Mouse (Mus musculus) lung, postnatal 36 days (tissue): ENCODE measurements around the gene Gm16181.

Experiments
- DNase-seq: peaks from one replicate; pipeline ENCODE4 v3.0.0; 2022; ENCODE audit warnings: mixed read lengths

Gene Gm16181

DNA sequence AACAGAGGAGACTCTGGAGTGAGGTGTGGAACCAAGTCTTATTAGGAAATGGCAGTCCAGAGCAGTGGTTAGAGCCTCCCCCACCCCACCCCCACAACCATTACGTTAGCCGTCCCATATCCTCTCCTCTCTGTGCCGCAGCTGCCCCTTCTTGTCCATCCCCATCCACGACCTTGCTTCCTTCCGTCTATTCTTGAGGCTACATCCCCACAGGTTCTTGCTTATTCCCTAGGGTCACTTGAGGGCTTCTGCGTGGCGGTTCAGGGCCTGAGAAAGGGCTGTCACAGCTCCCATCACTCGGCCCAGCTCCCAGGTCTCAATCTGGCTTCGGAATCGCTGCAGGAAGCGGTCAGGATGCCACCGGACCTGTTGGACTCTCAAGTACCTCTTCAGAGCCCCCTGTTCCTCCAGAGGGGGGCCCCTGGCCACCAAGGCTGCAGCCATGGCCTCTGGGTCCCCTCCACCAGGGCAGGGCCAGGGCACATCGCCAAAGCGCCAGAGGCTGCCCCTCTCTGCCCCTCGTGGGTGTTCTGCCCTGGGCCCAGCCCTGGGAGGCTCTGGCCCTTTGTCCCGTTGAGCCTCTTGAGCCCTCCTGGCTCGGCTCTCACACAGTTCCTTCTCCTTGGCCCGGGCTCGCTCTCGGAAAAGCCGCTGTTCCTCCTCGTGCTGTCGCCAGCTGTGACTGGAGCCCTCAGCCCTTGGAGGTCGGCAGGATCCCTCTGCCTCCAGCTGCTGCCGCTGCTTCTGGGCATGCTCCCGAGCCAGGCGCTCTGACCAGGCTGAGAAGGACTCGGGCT, at the start of gene Gm16181:
Gm16181 (plus strand) TSS at position 679 of the 797 bp plus-strand sequence.
- DNase-seq = peak; percentile 52

DNA sequence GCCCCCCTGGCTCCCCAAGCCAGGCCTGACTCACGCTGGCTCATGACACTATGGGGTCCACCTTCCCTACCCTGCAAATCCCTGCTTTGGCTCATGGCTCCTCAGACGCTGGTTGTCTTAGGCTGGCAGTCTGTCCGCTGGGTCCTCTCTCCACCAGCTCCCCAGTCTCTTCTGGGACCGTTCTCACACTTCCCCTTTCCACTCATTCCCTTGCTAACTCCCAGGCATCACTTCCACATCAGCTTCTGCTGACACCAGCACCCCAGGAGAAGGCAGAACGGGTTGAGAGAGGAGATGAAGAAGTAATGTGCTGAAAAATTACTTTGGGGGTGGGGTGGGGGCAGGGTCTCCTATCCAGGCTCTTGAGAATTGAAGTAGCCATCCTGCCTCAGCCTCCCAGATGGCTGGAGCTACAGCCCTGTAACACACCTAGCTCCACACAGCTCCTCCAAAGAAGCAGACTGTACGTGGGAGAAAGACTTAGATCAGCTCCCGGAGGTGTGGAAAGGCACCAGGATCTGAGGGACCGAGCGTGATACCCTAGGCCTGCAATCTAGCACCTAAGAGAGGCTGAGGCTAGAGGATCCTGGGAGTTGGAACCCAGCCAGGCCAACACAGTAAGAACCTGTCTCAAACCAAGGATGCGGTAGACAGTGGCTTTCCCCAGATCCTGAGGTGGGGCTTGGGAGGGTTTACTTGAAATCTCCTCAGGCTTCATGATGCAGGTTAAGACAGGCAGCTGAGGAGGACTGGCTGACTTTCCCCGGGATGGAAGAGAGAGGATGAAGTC, 48.0 kb upstream of the Gm16181 start:
- DNase-seq = peak; percentile 13

DNA sequence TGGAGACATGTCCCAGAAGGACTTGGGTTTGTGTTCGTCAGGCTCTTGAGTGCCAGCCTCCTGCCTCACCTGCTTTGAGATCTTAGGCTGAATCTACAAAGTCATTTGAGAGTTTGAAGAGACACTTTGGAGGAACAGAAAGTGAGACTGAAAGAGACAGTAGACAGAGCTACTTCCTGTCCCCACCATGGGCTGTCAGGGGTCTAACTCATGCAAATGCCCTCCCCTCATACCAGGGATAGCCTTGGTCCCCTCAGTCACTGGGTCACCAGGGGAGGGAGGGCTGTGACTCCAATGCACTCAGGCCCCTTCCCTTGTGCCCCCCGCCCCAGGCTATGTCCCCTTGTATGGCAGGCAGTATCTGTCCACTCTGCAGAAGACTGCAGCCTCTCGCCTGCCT, 47.3 kb upstream of the Gm16181 start:
- no peak for DNase-seq

DNA sequence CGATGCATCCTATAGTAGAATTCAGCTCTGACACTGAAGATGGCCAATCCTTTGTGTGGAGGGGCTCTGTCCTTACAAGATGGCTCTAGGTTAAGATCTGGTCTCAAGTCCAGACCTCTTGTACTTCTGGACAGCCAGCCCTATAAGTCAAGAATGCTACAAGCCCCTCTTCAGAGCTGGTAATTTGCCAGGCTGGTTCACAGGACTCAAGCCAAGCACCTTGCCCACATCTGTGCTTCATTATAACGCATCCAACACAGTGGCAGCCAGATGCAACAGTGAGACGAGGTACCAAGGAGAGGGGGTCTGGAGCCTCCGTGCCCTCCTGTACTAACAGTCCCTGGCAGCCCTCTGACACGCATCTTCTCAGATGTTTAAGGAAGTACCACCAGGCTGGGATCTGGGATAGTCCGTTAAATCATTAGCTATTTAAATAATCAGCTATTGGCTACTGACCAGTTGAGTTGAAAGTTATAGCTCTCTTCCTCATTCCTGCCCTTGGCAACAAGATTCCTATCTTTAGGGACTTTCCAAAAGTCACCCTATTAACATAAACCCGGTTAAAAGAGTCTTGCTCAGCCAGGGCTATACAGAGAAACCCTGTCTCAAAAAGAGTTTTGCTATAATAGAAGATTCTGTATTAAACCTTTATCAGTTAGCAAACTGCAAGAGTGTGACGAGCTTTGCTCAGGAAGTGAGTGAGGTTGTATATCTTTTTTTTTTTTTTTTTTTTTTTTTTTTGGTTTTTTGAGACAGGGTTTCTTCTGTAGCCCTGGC, 46.2 kb upstream of the Gm16181 start:
- DNase-seq = no peak

DNA sequence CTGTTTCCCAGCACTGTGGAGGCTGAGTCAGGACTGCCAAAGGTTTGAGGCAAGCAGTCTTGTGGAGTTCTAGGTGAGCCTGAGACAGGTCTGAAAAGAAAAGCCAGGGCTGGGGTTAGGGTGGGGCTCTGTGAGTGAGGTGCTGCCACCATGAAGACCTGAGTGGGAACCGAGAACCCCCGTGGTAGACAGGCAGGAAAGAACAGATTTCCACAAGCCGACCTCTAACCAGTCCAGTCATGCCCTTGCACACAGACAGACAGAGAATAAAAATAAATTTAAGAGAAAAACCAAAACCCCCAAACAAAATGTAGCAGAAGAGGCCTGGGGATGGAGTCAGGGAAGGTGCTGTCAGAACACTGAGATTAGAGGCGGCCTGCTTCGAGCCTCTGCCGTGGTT, 45.3 kb upstream of the Gm16181 start:
- DNase-seq = no peak

DNA sequence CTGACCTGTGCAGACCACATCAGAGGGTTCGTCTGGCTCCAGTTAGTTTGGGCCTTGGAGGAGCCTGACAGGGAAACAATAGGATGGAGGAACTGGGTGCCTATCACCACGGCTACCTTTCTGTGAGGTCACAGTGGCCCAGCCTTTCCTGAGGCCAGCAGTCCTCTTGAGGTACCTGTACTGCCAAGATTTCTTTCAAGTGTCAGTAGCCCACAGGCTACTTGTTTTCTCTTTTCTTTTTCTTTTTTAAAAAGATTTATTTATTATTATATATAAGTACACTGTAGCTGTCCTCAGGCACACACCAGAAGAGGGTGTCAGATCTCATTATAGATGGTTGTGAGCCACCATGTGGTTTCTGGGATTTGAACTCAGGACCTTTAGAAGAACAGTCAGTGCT, 44.7 kb upstream of the Gm16181 start, which contains the start of gene Aif1:
Aif1 (minus strand) TSS at position 101 of the 400 bp plus-strand sequence.
- DNase-seq = no peak

DNA sequence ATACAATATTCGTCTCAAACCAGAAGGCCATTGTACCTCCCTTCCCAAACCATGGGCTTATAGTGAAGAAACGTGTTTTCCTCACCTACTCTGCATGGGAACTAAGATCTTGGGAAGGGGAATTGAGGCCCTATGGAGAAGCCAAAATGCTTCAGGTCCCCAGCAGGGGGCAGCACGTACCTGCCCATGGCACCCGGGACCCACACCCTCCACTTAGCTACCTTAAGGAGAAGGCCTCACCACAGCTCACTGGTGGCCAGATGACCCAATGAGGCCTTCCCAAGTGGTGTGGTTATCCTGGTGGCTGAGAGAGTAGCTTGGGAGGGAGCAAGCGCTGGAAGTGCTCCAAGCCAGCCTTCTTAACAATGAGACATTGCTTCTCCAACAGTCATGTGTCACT, 42.1 kb upstream of the Gm16181 start:
- peak; percentile 87 for DNase-seq

DNA sequence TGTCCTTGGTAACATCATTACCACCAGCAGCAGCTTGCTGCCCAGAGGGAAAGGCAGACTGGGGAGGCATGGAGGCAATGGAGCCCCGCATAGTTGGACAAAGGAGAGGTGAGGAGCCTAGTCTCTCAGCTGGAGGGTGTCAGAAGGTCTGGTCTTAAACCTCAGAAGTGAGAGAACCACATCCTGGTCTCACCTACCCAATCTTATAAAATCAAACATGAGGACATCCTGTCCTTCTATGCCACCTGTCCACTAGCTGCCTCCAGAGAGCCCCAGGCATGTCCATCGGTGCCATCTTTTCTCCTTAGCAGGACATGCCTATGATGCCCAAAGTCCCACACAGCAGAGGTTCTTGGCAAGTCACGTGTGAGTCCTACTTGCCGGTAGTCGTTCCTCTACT, 40.5 kb upstream of the Gm16181 start:
- DNase-seq = no peak

DNA sequence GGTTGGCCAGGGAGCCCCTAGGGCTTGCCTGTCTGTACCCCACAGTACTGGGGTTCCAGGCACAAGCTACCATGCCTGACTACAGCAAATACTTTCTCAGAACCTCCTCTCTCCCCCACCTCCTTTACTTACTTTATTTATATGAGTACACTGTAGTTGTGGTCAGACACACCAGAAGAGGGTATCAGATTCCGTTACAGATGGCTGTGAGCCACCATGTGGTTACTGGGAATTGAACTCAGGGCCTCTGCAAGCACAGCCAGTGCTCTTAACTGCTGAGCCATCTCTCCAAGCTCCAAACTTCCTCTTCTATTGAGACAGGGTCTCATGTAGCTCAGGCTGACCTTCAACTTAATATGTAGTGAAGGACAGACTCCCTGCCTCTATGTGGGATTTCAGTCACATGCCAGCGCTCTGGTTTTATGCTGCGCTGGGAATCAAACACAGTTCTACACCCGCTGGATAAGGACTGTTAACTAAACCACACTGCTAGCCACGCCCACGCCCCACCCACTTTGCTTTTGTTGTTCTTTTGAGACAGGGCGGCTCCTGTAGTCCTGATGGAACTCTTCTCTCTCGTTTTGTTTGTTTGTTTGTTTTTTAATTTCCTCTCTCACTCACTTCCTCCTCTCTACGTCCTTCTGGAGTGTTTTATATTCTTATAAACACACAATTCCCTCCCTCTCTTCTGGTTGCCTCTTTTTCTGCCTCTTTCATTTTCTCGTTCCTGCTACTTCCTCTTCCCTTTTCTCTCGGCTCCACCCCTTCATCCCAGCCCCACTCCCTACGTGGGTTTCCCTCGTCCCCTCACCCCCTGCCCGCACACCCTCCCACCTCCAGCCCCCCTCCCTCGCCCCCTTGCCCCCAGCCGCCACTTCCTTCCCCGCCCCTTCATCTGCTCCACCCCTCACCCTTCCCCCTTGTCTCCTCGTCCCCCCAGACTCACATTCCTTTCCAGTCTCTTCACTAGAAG, 34.7 kb upstream of the Gm16181 start:
- peak; percentile 95 for DNase-seq

DNA sequence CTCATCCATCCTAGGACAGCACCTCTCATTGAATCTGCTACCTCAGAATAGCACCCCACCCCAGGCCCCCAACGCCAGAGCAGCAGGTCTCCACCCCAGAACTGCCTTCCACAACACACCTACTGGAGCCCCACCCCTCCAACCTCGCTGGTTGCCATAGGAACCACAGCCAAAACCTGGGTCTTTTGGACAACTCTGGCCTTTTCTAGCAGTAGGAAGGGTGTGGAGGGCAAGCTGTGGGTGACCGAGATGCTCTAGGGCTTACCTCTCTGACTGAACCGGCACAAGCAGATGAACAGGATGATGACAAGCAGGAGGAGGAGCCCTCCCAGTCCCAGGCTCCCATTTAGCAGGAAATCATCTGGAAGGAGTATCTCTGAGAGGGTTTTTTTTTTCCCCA, 34.0 kb upstream of the Gm16181 start:
- DNase-seq = peak; percentile 66

DNA sequence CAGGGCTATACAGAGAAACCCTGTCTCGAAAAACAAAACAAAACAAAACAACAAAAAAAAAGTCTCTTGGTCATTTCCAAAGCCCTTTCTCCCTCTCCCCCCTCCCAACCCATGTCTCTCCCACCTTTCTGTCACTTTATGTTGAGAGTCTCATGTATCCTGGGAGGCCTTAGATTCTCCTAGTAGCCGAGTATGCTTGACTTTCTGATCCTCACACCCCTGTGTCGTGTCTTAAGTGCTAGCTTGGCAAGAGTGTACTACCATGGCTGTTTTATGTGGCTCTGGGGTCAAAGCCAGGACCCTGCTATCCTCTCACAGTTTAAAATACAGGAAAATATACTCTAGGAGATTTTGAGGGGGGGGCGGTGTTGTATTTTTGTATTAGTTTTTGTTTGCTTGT, 33.3 kb upstream of the Gm16181 start:
- no peak for DNase-seq

DNA sequence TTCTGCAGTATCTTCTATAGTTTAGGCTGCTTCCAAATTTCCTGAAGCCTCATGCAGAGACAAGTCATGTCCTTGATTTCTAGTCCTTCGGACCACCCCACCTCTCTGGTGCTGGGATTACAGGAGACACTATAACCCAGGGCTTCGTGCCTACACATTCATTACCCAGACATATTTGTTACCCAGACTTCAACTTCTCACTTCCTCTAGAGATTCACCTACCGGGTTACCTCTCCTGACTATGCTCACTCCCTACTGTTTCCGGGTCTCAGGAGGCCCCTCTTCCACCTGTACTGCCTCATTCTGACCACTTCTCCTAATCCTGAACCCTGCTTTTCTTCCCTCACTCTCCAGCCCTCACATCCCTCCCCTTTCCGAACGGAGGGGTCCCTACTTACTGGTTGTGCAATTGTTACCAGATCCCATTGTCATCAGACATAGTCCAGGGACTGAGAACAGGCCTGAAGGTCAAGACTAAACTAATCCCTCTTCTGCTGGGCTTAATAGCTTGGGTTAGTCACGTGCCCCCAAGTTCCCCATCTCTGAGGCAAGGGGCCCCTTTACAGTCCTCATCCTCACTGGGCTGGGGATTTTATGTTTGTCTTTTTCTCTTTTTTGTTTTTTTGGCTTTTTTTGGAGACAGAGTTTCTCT, 32.5 kb upstream of the Gm16181 start, which contains the start of gene Lst1:
Lst1 (minus strand) TSS at position 481 of the 652 bp plus-strand sequence.
- DNase-seq = peak; percentile 38

DNA sequence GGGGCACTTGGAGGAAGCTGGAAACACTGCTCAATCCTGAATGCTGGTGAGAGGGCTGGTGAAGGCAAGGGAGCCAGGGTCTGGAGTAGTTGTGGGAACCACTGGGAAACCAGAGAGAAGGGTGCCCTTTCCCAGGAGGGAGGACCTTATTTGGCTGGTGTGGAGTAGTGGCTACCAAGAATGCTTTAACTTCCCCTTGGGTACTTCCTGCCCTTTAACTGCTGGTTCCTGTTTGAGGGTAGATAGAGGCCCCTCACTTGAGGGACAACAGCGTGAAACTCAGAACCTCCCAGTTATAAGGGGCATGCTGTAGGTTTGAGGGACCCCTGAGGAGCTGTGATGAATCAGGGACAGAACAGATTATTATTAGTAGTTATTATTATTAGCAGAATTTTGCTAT, 31.4 kb upstream of the Gm16181 start:
- DNase-seq = peak; percentile 42

DNA sequence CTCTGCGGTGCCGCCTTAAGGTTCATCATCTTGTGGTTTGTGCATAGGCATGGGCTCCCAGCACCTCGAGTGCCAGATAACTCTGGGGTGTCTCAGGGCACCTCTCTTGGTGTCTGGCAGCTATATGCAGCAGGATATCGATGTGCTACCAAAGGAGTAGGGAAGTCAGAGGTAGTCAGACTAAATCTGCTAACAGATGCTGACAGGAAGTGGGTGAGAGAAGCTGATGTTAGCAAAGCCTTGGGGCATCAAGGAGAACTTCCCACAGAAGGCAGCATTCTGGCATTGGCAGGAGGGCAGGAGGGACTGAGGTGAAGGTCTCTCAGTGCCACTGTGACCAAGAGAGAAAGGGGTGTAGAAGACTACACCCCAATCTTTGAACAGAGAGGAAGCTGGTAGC, 30.5 kb upstream of the Gm16181 start:
- peak; percentile 34 for DNase-seq

DNA sequence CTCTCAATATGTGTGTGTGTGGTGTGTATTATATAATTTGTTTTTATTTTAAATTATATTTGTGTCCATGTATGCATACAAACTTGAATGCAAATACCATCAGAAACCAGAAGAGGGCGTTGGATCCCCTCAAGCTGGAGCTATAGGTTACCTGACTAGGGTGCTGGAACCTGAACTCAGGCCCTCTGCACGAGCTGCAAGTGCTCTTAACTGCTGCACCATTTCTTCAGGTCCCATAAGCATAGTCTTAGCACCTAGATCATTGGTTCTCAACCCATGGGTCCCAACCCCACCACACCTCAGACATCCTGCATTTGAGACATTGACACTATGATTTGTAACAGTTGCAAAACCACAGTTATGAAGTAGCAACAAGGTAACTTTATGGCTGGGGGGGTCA, 28.9 kb upstream of the Gm16181 start:
- DNase-seq = no peak

DNA sequence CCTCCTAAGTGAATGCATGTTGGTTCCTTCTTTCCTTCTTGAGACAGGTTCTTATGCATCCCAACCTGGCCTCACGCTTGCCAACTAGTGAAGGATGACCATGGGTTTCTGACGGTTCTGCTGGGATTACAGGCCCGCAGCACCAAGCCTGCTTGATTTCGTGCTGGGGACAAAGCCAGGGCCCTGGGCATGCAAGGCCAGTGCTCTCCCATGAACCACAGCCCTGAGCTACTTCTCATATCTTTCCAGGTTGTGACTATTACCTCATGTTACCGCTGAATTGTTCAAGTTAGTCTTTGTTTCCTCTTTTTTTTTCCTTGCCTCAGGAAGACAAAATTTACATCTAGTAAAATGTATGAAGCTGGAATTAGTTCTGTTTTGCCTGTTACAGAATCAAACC, 27.7 kb upstream of the Gm16181 start:
- peak; percentile 48 for DNase-seq

DNA sequence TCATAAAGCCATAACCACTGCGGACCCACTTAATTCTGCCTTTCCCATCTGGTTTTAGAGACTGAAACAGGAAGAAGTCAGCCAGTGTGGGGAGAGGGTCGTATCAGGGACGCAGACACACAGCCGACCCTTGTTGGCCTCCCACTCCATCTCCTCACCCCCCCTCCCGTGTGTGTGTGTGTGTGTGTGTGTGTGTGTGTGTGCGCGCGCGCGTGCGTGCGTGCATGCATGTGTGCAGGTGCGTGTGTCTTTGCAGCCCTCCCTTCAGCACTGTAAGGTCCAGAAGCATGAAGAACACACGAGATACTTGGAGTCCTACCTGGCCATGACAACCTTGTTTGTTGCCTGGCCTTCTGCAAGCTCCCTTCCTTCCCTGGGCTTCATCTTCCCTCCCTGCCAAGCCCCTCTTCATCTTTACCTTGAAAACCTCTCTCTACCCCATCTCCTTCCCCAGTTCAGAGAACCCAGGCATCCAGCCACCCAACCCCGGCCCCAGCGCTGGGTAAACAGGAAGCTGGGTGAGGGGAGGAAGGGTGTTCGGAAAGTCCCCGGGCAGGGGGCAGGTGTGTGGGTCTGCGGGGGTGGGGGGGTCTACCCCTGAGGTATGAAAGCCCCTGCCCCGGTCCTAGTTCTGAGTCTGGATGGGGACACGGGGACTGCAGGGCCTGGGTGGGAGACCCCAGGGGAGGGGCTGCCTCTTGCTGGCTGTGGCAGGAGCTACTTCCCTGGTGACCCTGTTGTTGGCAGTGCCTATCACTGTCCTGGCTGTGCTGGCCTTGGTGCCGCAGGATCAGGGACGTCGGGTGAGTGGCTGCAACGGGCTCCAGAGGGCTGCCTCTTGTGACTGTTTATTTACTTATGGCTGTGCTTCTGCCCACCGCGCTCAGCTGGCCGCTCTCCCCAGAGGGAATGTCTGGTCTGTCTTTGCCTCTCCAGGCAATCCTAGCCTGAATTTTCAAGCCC, 26.5 kb upstream of the Gm16181 start, which contains the start of gene Ltb:
Ltb (plus strand) TSS at position 559 of the 963 bp plus-strand sequence.
- peak; percentile 53 for DNase-seq

DNA sequence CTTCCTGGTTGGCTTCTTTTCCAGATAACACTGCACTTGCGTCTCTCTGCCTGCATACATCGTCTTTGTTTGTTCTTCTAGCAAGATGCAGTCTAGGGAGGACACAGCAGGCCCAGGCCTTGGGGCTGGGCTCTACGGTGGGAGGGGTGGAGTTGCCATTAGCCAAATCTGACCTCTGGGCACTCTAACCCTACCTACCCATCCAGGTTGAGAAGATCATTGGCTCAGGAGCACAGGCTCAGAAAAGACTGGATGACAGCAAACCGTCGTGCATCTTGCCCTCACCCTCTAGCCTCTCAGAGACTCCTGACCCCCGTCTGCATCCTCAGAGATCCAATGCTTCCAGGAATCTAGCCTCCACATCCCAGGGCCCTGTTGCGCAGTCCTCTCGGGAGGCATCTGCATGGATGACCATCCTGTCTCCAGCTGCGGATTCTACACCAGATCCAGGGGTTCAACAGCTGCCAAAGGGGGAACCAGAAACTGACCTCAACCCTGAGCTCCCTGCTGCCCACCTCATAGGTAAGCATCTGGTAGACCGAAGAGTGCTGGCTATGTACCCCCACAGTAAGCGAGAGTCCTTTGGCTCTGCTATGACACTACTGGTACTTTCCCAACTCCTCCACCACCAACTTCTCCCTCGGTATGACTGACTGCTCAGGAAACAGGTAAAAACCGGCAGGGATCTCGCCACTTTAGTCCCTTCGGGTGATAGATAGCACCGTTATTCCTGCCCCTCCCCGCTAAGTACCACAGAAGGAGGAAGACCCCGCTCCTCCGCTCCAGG, 25.6 kb upstream of the Gm16181 start:
- no peak for DNase-seq

DNA sequence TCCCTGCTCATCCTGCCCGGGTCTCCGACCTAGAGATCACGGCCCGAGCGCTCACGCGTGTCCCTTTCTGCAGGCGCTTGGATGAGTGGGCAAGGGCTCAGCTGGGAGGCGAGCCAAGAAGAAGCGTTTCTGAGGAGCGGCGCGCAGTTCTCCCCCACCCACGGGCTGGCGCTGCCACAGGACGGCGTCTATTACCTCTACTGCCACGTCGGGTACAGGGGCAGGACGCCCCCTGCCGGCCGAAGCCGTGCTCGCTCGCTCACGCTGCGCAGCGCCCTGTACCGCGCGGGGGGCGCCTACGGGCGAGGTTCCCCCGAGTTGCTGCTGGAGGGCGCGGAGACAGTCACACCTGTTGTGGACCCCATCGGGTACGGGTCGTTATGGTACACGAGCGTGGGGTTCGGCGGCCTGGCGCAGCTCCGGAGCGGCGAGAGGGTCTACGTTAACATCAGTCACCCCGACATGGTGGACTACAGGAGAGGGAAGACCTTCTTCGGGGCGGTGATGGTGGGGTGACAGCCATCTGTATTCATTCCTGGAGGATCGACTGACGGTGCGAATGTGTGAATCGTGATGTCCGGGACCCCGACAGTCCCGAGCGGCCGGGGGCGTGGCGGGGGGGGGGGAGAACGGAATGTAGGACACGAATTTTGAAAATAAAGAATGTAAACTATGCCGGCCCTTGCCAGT, 24.9 kb upstream of the Gm16181 start:
- DNase-seq = peak; percentile 87
